Mouse (Mus musculus) heart, embryonic 10.5 days (tissue): ENCODE measurements around the gene Pdcl2. TPM values are rescaled to one million over a fixed set of nuclear protein-coding genes. Genes with fewer than 3 reads are reported as not detected.
A peak's percentile ranks its signal among the peaks of the same experiment; 100 is the strongest.

Source experiments
- DNase-seq: peaks from one replicate; pipeline ENCODE4 v3.0.0-alpha.2; 2017; ENCODE audit warnings: low spot score
- H3K27ac ChIP-seq: fragments of 300-500 bp; sonication (generic); 2 replicates; pipeline ENCODE4 v1.5.1; 2016; ENCODE audit warnings: mild to moderate bottlenecking
- H3K27me3 ChIP-seq: fragments of 300-500 bp; sonication (generic); 2 replicates; pipeline ENCODE4 v1.6.1; 2016; ENCODE audit warnings: mild to moderate bottlenecking; ENCODE audit not compliant: poor library complexity, insufficient read depth, severe bottlenecking
- H3K36me3 ChIP-seq: fragments of 300-500 bp; sonication (generic); 2 replicates; pipeline ENCODE4 v1.6.1; 2016; ENCODE audit warnings: mild to moderate bottlenecking, moderate library complexity
- H3K4me1 ChIP-seq: fragments of 300-500 bp; sonication (generic); 2 replicates; pipeline ENCODE4 v1.6.1; 2016; ENCODE audit warnings: mild to moderate bottlenecking
- H3K4me3 ChIP-seq: fragments of 300-500 bp; sonication (generic); 2 replicates; pipeline ENCODE4 v1.5.1; 2016; ENCODE audit warnings: mild to moderate bottlenecking, moderate library complexity
- H3K9me3 ChIP-seq: fragments of 300-500 bp; sonication (generic); 2 replicates; pipeline ENCODE4 v1.6.1; 2016; ENCODE audit warnings: mild to moderate bottlenecking, moderate library complexity
- WGBS: fragments of 180-500 bp; shearing (Covaris S2); methylation state at CpG from one replicate; pipeline ENCODE4 v1.1.7; 2016; 5-methylcytosine and 5-hydroxymethylcytosine counted together
- polyA plus RNA-seq: library from polyadenylated mRNA; unstranded; fragments of >200 nt; fragmentation: Nextera tagmentation; extraction: Ambion mirVana; gene quantifications from 2 replicates; pipeline ENCODE4 v1.2.1, GENCODE M21; 2016

The Pdcl2 gene
- not detected in 2 replicates for polyA plus RNA-seq

DNA sequence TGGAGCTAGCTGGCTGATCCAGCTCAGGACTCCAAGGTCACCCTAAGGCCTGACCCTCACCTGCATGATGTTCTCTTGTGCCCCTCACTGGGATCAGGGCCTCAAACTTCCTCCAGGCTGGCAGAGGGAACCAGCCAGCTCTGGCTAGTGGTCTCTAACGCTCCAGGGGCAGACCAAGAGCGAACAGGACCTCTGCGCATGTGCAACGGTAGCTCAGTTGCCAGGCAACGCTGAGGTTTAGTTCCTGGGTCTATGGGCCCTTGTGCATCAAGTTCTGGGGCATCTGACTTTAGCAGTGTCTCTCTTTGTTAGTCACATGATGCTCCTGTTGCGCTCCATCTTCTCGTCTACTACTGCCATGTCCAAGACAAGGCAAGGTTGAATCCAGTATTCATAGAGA lies at the start of gene Pdcl2:
Gene Pdcl2 (minus strand): TSS at position 204 of the 400 bp plus-strand sequence.
- no peak for DNase-seq
- Histone ChIP-seq H3K36me3 (no peaks in the 10 kb centered on the region), H3K4me1 (0 out of 2 replicates have a peak, but pooled peaks cover 3% of the 10 kb centered on the region), H3K4me3 (no peak within 1 kb of the TSS), H3K9me3 (no peaks in the 10 kb centered on the region), H3K27me3 (no peaks in the 10 kb centered on the region), H3K27ac (no peak within 1 kb of the TSS; the same call in 1 of the 2 replicates)
- 85% methylated on average over 7 of the region's 7 CpGs for WGBS

DNA sequence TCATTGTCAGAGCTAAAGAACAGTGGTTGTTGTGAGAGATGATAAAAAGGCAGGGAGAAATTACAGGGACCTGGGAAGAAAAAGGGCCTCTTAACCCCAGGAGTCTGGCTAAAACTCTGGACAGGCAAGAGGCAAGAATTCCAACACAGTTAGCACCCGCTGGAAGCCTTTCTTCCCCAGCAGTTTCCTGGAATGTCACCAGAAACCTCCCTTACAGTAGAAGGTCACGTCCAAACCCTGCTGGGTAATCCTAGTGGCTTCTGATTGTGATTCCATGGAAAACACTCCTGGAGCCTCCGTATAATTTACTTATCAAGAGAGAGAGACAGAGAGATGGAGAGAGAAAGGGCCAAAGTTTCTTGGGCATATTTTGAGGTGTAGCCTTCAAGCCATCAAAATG lies 48.3 kb upstream of the Pdcl2 start:
- DNase-seq: no peak
- Histone ChIP-seq H3K36me3 (no peaks in the 10 kb centered on the region), H3K9me3 (no peaks in the 10 kb centered on the region), H3K27me3 (no peaks in the 10 kb centered on the region), H3K4me1 (no peaks in the 10 kb centered on the region), H3K27ac (no peak overlapping the region), H3K4me3 (no peak overlapping the region)
- WGBS: 33% methylated on average over 3 of the region's 3 CpGs

DNA sequence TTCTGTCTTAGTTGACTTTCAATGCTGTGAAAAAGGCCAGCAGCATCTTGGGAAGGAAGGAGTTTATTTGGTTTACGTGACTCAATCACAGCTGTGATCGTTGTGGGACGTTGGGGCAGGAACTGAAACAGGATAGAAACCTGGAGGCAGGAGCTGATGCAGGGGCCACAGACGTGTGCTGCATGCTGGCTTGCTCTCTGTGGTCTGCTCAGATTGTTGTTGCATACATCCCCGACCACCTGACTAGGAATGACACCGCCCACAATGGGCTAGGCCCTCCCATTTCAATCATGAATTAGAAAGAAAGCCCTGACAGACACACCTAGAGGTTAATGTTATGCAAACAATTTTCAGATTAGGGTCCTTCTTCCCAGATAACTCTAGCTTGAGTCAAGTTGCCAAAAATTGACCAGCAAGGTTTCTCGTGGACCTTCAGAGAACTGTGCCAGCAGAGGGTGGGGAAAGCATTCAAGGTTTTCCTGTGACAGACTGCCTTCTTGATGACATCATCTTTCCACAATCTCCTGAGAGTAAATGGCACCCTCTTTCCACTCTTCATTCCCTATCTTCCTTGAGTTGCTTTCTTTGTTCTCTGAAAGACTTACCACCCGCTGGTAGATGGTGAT lies 38.4 kb upstream of the Pdcl2 start:
- no peaks in the 10 kb centered on the region for H3K9me3 ChIP-seq
- DNase-seq: no peak
- 69% methylated on average over 8 of the region's 8 CpGs for WGBS

DNA sequence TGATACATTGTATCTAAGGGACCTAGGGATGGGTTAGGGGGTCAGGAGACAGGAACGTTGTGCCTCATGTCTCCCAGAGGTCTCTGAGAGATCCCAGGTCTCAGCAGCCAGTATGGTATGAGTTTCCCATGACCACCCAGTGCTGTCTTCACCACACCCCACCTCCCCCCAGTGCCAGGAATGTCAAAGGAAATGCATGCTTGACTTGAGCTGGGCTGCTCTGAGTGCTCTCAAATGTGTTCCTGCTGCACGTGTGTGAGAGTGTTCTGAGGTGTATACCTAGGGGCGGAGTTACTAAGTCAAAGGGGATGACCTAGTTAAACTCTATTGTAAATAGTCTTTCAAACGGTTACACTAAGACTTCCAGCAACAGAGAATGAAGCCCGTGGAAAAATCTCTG lies 34.5 kb upstream of the Pdcl2 start:
- H3K27me3 ChIP-seq: peaks cover 47% of the 10 kb centered on the region
- no peak for DNase-seq
- H3K27ac ChIP-seq: no peak overlapping the region
- no peak overlapping the region for H3K4me3 ChIP-seq
- no peaks in the 10 kb centered on the region for H3K9me3 ChIP-seq
- WGBS: 57% methylated on average over 5 of the region's 5 CpGs
- H3K36me3 ChIP-seq: no peaks in the 10 kb centered on the region
- peaks cover 14% of the 10 kb centered on the region for H3K4me1 ChIP-seq

More for the DNA sequence above, 38.4 kb upstream of the Pdcl2 start:
- Histone ChIP-seq H3K4me3 (no peak overlapping the region), H3K36me3 (no peaks in the 10 kb centered on the region), H3K27ac (no peak overlapping the region), H3K4me1 (0 out of 2 replicates have a peak, but pooled peaks cover 3% of the 10 kb centered on the region), H3K27me3 (peaks cover 12% of the 10 kb centered on the region)

DNA sequence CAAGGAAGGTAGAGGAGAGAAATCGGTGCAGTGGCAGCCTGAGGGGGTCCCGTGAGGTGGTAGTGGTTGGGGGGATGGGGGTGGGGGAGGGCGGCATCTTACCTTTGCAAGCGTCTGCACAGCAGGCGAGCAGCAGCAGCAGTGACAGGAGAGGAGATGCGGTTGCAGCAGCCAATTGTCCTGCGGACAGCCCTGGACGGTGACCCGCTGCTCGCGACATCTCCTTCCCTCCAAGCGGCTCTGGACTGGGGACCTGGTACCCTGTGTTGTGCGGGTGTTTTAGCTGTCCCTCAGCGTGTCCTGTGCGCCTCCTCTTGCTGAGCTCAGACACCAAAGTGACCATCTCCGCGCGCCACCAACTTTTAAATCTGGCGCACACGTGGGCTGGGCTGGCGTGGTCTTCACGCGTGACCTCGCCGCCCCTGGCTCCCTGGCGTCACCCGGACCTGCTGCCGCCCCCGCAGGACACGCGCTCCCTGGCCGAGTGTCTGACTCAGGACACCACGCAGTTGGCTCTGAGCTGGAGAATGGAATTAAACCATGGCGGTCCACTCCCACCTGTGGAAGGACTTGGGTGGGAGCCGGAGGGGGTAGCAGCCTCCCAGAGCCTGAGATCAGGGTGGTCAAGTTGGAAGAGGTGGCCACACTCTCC lies 32.6 kb upstream of the Pdcl2 start, which contains the start of gene Nmu:
Gene Nmu (minus strand): TSS at position 336 of the 652 bp plus-strand sequence.
- Histone ChIP-seq H3K36me3 (no peaks in the 10 kb centered on the region), H3K27me3 (peaks cover 50% of the 10 kb centered on the region), H3K4me3 (peak within 1 kb of the TSS; percentile 56), H3K27ac (no peak within 1 kb of the TSS), H3K9me3 (no peaks in the 10 kb centered on the region), H3K4me1 (peaks cover 14% of the 10 kb centered on the region)
- 6% methylated on average over 35 of the region's 35 CpGs for WGBS
- no peak for DNase-seq

DNA sequence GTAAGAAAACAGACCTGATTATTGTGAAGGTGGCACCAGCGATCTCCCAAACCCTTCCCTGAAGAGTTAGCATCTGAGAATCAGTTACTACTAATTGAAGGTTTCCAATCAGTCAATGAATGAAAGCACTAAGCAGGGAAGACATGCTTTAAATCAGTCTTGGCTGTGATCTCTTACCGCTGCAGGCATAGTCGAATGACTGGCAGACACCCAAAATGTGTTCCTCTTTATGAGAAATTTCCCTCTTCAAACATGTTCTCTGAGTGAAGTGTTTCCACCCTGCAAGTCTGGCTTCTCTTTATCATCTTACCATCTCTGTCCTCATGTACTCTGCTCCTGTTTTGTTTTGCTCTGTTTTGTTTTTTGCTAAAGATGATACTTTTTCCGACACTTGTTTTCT lies 29.8 kb upstream of the Pdcl2 start:
- peaks cover 50% of the 10 kb centered on the region for H3K27me3 ChIP-seq
- no peak for DNase-seq
- no peaks in the 10 kb centered on the region for H3K36me3 ChIP-seq
- 90% methylated on average over 4 of the region's 4 CpGs for WGBS
- no peak overlapping the region for H3K4me3 ChIP-seq
- H3K4me1 ChIP-seq: peaks cover 14% of the 10 kb centered on the region
- H3K27ac ChIP-seq: no peak overlapping the region
- H3K9me3 ChIP-seq: no peaks in the 10 kb centered on the region

DNA sequence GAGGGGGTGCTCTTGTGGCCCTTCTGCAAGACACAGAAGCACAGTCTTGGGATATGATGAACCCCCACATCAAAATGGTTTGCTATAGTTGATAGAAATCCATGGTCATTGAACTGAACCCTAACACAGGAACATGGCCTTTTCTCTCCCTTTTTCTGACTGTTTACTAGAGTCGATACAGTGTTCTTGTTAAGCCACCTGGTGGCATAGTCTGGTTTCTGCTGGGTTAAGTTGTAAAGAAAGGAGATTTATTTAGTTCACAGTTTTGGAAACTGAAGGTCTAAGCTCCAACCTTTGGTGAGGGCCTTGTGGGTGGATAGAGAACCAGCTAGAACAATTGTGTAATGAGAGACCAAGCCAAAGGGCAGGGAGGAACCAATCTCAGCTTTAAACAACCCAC lies 29.1 kb upstream of the Pdcl2 start:
- no peak overlapping the region for H3K27ac ChIP-seq
- no peak for DNase-seq
- H3K27me3 ChIP-seq: peaks cover 46% of the 10 kb centered on the region
- WGBS: 72% methylated on average over 1 of the region's 1 CpGs
- H3K9me3 ChIP-seq: no peaks in the 10 kb centered on the region
- H3K4me1 ChIP-seq: peaks cover 14% of the 10 kb centered on the region
- H3K4me3 ChIP-seq: no peak overlapping the region
- no peaks in the 10 kb centered on the region for H3K36me3 ChIP-seq

DNA sequence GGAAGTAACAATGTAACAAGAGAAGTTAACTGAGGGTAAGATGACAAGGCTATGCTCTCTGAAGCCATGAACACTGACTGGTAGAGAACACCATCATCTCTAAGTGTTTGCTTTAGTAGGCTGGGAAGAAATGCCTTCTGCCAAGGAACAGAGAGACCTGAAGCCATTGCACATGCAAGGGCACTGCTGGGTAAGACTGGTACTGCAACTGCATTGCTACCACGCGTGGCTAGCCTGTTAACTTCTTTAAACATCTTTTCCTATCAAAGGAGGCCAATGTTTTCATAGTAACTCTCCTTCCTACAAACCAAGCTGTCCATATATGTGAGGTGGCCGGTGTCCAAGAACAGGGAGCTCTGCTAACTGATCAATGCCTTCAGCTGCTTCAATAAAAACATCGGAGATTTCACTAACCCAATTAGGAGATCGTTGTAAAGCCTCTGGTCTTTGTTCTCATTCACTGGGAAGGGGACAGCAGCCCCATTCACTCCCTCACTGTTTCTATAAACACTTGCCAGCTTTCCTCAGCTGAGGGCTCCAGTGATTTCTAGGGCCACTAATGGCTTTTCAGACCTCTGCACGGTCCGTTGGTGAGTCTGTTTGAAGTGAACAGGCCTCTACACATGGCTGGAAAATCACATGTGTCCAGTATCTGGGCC lies 21.1 kb upstream of the Pdcl2 start:
- no peak for DNase-seq
- no peaks in the 10 kb centered on the region for H3K4me1 ChIP-seq
- no peak overlapping the region for H3K27ac ChIP-seq
- WGBS: 77% methylated on average over 7 of the region's 7 CpGs
- no peak overlapping the region for H3K4me3 ChIP-seq
- H3K9me3 ChIP-seq: no peaks in the 10 kb centered on the region
- H3K27me3 ChIP-seq: no peaks in the 10 kb centered on the region
- no peaks in the 10 kb centered on the region for H3K36me3 ChIP-seq

DNA sequence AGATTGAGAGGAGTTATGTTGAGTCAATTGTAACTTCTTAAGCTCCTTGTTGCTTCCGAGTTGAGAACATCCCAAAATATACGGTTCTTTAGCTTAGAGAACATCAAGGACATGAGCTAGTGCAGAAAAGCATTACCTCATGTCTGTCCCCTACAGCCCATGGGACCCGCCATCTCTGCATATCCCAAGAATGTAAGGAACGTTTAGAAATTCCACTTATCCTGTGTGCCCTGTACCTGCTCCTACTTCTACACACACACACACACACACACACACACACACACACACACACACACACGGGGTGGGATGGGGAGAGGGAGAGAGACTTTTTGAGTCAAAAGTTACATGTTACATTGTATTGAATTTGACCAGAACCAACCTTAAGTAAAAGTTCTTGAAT lies 20.6 kb upstream of the Pdcl2 start:
- Histone ChIP-seq H3K4me1 (no peaks in the 10 kb centered on the region), H3K27ac (no peak overlapping the region), H3K4me3 (no peak overlapping the region), H3K9me3 (no peaks in the 10 kb centered on the region), H3K27me3 (no peaks in the 10 kb centered on the region), H3K36me3 (no peaks in the 10 kb centered on the region)
- no peak for DNase-seq
- WGBS: 75% methylated on average over 5 of the region's 5 CpGs

DNA sequence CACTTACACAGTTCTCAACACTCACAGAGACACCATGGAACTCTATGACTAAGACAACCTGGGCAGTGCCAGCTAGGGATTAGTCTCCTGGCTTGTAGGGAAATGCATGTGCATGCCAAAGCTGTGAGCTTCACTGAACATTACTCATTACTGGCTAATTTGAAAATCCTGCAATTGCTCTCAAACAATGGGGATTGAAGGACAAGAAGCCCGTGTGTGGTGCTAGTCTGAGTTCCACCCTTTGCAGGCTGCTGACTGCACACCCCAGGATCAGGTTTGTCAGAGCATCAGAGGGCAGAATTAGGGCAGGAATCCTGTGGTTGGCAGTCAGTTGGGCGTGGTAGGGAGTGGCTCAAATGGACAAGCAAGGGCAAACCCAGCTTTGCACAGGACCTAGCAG lies 15.2 kb upstream of the Pdcl2 start:
- Histone ChIP-seq H3K9me3 (no peaks in the 10 kb centered on the region), H3K36me3 (no peaks in the 10 kb centered on the region), H3K4me1 (no peaks in the 10 kb centered on the region), H3K27ac (no peak overlapping the region), H3K4me3 (no peak overlapping the region), H3K27me3 (no peaks in the 10 kb centered on the region)
- no peak for DNase-seq
- 69% methylated on average over 2 of the region's 2 CpGs for WGBS

DNA sequence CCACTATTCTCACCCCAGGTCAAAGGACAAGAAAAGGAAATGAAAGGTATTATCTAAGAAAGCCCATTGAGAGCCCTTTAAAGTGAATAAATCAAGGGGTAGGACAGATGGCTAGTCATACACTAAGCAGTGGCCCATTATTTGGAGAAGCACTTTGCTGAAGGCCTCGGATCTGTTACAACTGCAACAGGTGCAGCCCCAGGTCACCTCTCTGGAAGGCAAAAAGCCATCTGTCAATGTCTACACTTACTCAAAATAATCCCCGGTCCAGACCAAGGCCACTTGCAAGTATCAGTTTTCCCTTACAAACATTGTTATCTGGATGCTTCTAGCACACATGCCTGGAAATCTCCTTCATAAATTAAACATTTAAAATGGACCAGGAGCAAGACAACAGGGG lies 10.0 kb upstream of the Pdcl2 start:
- no peak for DNase-seq
- Histone ChIP-seq H3K36me3 (no peaks in the 10 kb centered on the region), H3K27ac (no peak overlapping the region), H3K4me3 (no peak overlapping the region), H3K4me1 (no peaks in the 10 kb centered on the region), H3K9me3 (no peaks in the 10 kb centered on the region), H3K27me3 (no peaks in the 10 kb centered on the region)
- 55% methylated on average over 2 of the region's 2 CpGs for WGBS

DNA sequence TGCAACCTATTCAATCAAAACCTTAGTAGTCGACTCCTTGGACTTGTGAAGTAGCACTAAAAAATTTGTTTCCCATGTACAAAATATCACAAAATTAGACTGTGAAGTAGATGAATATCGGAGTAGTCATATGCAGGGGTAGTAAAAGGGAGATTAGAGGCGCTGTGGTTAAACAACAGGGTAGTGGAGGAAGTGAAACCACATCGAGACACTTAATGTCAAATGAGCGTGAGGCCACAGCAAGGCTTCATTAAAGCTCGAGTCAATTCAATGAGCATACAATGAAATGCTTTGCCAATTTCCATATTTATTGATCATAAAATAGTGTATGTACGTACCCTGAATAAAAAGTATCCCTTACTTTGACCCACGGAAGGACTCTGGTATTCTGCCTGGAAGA lies 6.1 kb upstream of the Pdcl2 start:
- DNase-seq: no peak
- 84% methylated on average over 8 of the region's 8 CpGs for WGBS
- no peaks in the 10 kb centered on the region for H3K9me3 ChIP-seq
- H3K27me3 ChIP-seq: no peaks in the 10 kb centered on the region
- no peaks in the 10 kb centered on the region for H3K4me1 ChIP-seq
- H3K27ac ChIP-seq: no peak overlapping the region
- no peaks in the 10 kb centered on the region for H3K36me3 ChIP-seq
- no peak overlapping the region for H3K4me3 ChIP-seq

DNA sequence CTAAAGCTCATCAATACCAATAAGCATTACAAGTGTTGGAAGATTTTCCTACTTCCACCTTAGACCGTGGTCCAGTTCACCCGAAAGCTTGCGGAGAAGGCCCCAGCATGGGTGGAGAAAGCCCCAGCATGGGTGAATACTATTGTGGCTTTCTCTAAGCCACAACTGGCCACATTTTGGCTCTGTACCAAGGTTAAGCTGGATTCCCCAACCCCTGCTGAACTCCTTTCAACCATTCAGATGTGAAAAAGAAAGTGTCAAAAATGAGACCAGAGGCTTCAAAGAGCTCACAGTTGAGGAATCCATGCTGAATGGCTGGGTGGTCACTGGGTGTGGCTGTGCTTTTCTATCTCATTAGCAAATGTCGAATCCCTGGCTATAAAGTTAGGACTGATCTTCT lies 2.9 kb upstream of the Pdcl2 start:
- 80% methylated on average over 4 of the region's 4 CpGs for WGBS
- Histone ChIP-seq H3K27ac (no peak overlapping the region), H3K4me3 (no peak overlapping the region), H3K36me3 (no peaks in the 10 kb centered on the region), H3K9me3 (no peaks in the 10 kb centered on the region), H3K4me1 (0 out of 2 replicates have a peak, but pooled peaks cover 3% of the 10 kb centered on the region), H3K27me3 (no peaks in the 10 kb centered on the region)
- DNase-seq: no peak
